Mouse (Mus musculus) cerebellum, adult 2 months (tissue): ENCODE data around the gene Kirrel3. TPM values are rescaled to one million over a fixed set of nuclear protein-coding genes. Genes with fewer than 3 reads are reported as not detected.

Experiments
- DNase-seq, 2 experiments: peaks; one replicate each; pipeline ENCODE4 v3.0.0; 2021
- H3K27ac ChIP-seq: fragments of 200-500 bp; 2 replicates; pipeline ENCODE4 v1.5.1; 2012; ENCODE audit warnings: low read length, control low read depth, inconsistent platforms; ENCODE audit not compliant: insufficient read depth
- H3K27me3 ChIP-seq: fragments of 200-500 bp; 2 replicates; pipeline ENCODE4 v1.6.1; 2012; ENCODE audit warnings: inconsistent platforms, mild to moderate bottlenecking, low read length, moderate library complexity; ENCODE audit not compliant: control insufficient read depth, insufficient read depth
- H3K4me1 ChIP-seq: fragments of 200-500 bp; 2 replicates; pipeline ENCODE4 v1.6.1; 2011; ENCODE audit warnings: low read length; ENCODE audit not compliant: control insufficient read depth, insufficient read depth
- H3K4me3 ChIP-seq: fragments of 200-500 bp; replicated peaks from 2 replicates; pipeline ENCODE3; 2011; ENCODE audit warnings: mild to moderate bottlenecking, low read depth, low read length, control low read depth; ENCODE audit not compliant: insufficient read depth
- CTCF ChIP-seq: fragments of 200-500 bp; IDR thresholded peaks from 2 replicates; pipeline ENCODE4 v1.5.1; 2011; ENCODE audit warnings: low read depth, mild to moderate bottlenecking, control low read depth, low read length, moderate library complexity, borderline replicate concordance; ENCODE audit not compliant: insufficient read depth
- POLR2A ChIP-seq: fragments of 200-500 bp; IDR thresholded peaks from 2 replicates; pipeline ENCODE4 v1.6.1; 2011; ENCODE audit warnings: low read length, control low read depth, borderline replicate concordance; ENCODE audit not compliant: insufficient read depth
- WGBS: fragments of 180-500 bp; shearing (Covaris S2); methylation state at CpG from one replicate; pipeline ENCODE4 v1.1.7; 2018; 5-methylcytosine and 5-hydroxymethylcytosine counted together
- polyA plus RNA-seq: library from polyadenylated mRNA; depleted of rRNA; stranded (reverse); fragments of >200 nt; gene quantifications from 2 replicates; pipeline ENCODE4 v1.2.3, GENCODE M21; 2012

Gene Kirrel3
- polyA plus RNA-seq, 1 experiment: 63.5 TPM

DNA sequence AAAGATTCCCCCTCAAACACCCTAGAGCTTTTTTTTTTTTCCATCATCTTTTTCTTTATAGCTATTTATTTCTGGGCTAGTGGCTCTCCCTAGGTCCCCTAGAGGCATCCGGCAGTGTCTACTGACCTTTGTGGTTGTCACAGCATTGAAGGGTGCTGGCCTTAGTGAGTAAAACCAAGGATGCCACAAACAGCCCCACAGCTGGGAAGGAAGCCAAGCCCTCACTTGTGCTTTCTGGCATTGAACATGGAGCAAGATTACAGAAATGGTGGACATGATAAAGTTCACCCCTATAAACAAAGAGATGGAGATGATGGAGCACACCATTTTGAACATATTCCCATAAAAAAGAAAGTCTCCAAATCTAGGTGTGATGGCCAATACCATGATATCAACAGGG is 536.0 kb downstream of the Kirrel3 start:
- DNase-seq: no peak
- H3K27ac ChIP-seq: no peak overlapping the region
- H3K4me1 ChIP-seq: peaks cover 35% of the 10 kb centered on the region
- H3K27me3 ChIP-seq: no peaks in the 10 kb centered on the region
- 53% methylated on average over 1 of the region's 1 CpGs for WGBS
- no peak overlapping the region for H3K4me3 ChIP-seq
- no peak for TF ChIP-seq POLR2A
- TF ChIP-seq CTCF: no peak

DNA sequence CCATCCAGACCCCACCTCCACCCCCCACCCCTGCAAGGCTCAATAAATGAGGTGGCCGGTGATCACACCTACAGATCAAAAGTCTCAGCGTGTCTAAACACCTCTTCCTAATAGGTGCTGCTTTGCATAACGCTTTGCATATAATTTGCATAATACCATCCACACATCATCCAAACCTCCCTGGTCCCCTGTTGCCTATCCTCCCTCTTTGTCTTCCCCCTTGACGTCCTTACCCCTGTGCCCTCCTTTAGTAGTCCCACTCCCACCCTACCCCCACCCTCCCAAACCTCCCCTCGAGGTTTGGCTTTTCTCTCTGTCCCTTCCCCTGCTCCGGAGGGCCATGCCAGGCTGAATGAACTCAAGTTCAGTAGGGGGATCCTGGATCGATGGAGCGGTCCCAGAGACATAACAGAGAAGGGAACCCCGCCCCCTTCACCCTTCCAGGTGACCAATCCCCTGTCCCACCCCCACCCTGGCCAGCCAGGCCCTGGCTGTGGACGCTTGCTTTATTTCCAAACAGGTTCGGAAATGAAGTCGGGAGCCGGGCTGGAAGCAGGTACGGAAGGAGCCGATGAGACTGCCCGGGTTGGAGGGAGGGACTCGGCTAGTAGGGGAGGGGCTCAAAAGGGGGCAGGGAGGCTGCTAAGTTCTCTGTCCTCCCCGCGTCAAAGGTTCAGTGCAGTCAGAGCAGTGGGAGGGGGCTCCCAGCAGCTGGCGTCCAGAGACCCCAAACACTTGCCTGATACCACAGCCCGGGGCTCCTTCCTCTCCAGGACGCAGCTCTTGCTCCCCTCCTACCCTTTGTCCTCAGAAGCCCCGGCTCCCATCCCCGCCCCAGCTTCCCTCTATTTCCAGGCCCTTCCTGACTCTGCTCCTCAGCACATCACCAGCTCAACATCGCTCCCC is 539.1 kb downstream of the Kirrel3 start:
- Histone ChIP-seq H3K4me3 (no peak overlapping the region), H3K4me1 (peaks cover 17% of the 10 kb centered on the region), H3K27ac (no peak overlapping the region), H3K27me3 (no peaks in the 10 kb centered on the region)
- no peak for DNase-seq
- TF ChIP-seq POLR2A (no peak), CTCF (no peak)
- 61% methylated on average over 25 of the region's 25 CpGs for WGBS

DNA sequence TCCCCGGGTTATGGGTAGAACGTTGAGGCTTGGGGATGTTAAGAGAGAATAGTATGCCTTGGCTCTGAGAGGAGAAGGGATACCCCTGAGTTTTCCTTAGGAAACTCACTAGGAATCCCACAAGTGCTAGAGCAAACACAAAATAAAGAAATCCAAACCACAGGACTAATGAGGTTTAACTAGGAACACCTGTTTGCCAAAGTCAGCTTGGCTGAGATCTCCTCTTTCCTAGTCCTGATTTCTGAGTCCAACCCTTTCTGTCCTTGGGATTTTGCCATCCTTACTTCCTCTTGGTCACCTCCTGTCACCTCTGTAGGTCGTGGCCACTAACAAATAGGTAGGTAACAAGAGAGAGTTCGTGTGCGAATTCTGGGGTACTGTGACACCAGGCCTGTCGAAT is 540.6 kb downstream of the Kirrel3 start:
- H3K27ac ChIP-seq: no peak overlapping the region
- no peak for DNase-seq
- TF ChIP-seq POLR2A (no peak), CTCF (no peak)
- no peaks in the 10 kb centered on the region for H3K27me3 ChIP-seq
- WGBS: 65% methylated on average over 6 of the region's 6 CpGs
- H3K4me1 ChIP-seq: peaks cover 14% of the 10 kb centered on the region; the same call in 1 of the 2 replicates
- no peak overlapping the region for H3K4me3 ChIP-seq

DNA sequence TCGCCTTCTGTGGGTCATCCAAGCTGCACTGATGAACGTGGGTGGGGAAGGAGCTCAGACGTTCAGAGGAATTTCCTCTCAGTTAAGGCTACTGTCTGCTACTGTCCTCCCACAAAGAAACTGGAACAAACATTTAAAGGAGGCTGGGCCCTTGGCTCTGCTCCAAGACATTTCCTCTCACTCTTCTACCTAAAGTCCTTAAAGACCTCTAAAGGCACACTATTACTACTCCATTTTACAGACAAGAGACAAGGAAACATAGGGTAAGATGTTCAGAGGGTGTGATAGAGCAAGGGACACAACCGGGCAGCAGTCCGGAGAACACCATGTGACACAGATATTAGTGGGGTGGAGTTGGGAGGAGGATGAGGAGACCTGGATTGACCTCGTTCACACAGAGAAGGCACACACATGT is 541.2 kb downstream of the Kirrel3 start:
- H3K4me1 ChIP-seq: peaks cover 14% of the 10 kb centered on the region; the same call in 1 of the 2 replicates
- no peak overlapping the region for H3K4me3 ChIP-seq
- 43% methylated on average over 6 of the region's 6 CpGs for WGBS
- H3K27me3 ChIP-seq: no peaks in the 10 kb centered on the region
- TF ChIP-seq POLR2A (no peak), CTCF (no peak)
- DNase-seq: no peak
- no peak overlapping the region for H3K27ac ChIP-seq

DNA sequence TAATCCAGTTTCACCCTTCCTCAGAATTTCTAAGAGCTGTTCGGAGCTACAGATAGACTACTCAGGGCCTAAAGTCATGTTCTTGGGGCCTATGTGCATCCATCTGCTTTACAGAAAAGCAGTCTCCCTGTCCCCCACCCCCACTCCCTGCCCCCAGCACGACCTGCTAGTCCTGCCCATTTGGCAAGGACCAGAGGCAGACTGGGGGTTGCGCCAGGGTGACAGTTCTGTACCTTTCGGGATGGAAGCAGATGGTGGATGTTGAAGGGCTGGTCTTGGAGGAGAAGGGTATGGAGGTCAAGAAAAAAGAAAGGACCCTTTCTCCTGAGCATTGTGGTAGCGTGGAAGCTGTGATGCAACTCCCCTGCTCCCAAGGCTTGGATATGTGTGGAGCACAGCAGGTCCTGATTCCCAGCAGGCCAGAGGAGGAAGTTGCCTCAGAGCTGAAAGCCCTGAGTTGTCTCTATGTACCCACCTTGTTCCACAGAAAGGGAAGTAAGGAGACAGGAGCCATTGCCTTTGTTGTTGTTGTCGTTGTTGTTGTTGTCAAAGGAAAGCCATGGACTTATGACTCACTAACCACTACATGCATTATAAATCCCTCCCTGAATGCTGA is 541.8 kb downstream of the Kirrel3 start:
- DNase-seq: no peak
- TF ChIP-seq CTCF (no peak), POLR2A (no peak)
- Histone ChIP-seq H3K4me1 (peaks cover 17% of the 10 kb centered on the region; the same call in 1 of the 2 replicates), H3K27me3 (no peaks in the 10 kb centered on the region), H3K4me3 (no peak overlapping the region), H3K27ac (no peak overlapping the region)
- WGBS: 62% methylated on average over 6 of the region's 6 CpGs

DNA sequence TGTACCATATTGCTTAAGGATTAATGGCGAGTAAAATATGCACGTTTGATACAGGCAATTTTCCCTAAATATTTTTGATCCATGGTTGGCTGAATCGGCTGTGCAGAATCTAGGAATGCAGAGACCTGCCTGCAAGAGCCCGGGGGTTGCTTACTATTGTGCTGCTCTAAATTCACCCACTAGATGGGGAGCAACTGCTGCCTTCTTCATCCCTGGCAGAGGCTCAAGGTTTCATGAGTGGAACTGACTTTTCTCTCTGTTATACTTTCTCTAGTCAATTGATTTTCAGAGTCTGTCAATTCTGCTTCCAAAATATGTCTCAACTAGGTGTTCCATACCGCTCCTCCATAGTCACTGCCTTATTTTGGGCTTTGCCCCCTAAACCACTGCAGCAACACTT is 545.1 kb downstream of the Kirrel3 start:
- Histone ChIP-seq H3K4me1 (peaks cover 12% of the 10 kb centered on the region; the same call in 1 of the 2 replicates), H3K4me3 (no peak overlapping the region), H3K27ac (no peak overlapping the region), H3K27me3 (no peaks in the 10 kb centered on the region)
- 71% methylated on average over 5 of the region's 5 CpGs for WGBS
- TF ChIP-seq POLR2A: no peak
- TF ChIP-seq CTCF: 0 out of 2 replicates have a peak, but pooled peaks have one; percentile 11
- DNase-seq: no peak

DNA sequence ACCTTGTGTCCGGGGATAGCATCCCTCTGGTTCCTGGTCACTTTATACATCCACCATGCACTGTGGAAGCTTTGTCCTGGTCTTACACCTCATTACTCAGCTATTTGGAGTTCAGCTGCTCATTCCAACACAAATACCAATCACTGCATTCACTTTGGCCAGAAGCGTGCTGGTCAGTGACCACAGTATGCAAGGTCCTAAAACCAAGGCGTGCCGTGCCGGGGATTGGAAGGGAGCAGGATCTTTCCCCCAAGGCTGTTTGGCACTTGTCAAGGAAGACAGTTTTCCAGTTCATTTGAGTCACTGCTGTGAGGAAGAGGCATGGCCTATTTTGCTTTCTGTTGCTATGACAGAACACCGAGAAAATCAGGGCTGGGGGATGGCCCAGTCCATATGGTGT is 546.8 kb downstream of the Kirrel3 start:
- WGBS: 15% methylated on average over 6 of the region's 6 CpGs
- no peak overlapping the region for H3K27ac ChIP-seq
- peak in 1 of 2 experiments; percentile 46 for DNase-seq
- TF ChIP-seq CTCF: no peak
- no peak for TF ChIP-seq POLR2A
- H3K4me1 ChIP-seq: peaks cover 4% of the 10 kb centered on the region; the same call in 1 of the 2 replicates
- H3K27me3 ChIP-seq: no peaks in the 10 kb centered on the region
- H3K4me3 ChIP-seq: no peak overlapping the region

DNA sequence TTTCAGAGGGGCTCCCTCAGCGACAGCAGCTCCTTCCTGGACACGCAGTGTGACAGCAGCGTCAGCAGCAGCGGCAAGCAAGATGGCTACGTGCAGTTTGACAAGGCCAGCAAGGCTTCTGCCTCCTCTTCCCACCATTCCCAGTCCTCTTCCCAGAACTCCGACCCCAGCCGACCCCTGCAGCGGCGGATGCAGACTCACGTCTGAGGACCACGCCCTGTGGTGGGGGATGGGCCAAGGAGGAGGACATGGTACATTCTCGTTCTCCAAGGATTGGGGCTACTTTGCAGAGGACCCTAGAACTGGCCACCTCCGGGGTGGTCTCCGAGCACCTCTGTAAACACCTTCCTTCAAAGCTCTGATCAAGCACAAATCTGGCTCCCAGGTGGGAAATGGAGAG is 549.4 kb downstream of the Kirrel3 start:
- H3K27me3 ChIP-seq: no peaks in the 10 kb centered on the region
- WGBS: 78% methylated on average over 14 of the region's 14 CpGs
- H3K4me3 ChIP-seq: no peak overlapping the region
- H3K4me1 ChIP-seq: peaks cover 4% of the 10 kb centered on the region; the same call in 1 of the 2 replicates
- DNase-seq: no peak
- no peak overlapping the region for H3K27ac ChIP-seq
- TF ChIP-seq POLR2A (no peak), CTCF (no peak)
